Mouse (Mus musculus): ENCODE measurements around the gene Rab8a.

The Rab8a gene

DNA sequence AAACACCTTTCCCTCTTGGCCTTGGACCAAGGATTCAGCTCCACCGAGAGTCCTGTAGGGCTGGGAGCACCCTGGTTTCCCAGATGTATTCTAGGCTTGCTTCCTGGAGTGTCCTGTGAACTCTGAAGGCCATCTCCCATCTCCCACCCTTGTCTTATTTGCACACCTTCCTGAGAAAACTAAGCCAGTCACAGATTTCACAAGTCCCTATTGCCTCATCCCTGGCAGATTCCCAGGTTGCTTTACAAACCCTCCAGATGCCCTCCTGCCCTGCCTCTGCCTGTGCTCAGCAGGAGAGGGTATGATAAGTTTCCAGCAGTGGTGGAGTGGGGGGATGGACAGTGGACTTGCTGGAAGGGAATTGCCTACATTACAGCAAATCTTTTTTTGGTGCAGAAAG lies 14.9 kb upstream of the Rab8a start:
- DNase-seq (ENCODE audit: low spot score in 2 of 2), result no peak

DNA sequence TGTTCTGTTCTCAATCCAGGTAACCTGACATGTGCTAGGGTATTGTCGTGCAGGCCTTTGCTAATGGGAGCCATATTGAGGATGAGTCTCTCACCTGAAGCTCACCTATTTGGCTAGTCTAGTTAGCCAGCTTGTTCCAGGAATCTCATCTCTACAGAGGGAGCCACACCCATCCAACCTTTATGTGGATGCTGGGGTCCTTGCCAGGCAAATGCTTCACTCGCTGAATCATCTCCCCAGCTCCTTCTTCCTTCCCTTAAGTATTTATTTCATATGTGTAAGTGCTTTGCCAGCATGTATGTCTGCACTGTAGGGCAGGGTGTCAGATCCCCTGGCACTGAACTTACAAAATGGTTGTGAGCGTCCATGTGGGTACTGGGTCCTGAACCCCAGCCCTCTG lies 14.4 kb upstream of the Rab8a start:
- no peak for DNase-seq (ENCODE audit: low spot score in 2 of 2)

DNA sequence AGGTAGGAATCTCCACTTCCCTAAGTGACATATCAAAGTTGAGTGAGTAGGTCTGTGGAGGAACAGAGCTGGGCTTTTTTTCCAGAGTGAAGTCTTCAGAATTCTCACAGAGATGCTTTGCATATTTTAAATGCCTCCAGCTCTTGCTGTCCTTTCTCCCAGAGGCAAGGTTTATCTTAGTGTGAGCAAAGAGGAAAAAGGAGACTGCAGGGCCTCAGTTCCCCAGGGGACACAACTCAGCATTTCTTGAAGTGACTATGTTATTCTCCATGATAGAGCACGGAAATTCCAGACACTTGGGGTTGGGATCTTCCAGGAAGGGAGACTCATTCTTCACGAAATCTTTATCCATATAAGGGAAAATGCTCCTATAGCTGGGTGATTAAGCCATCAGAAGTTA lies 13.7 kb upstream of the Rab8a start:
- DNase-seq (ENCODE audit: low spot score in 2 of 2), result no peak

DNA sequence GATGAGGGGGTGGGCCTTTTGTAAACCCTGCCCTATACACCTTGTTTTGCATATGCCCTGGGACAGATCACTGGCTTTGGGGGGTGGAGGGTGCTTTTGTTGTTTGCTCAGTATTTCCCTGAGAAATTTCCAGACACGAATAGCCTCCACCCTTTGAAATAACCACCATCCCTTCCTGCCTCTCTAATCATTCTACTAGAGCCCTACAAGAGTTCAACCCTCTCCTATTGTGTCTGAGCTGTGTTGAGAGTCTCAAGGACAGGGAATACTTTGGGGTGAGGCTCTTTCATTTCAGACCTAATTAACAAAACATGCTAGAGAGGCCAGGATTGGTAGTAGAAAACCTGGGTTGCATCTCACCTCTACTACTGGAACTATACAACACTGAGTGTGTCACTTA lies 11.9 kb upstream of the Rab8a start:
- DNase-seq (ENCODE audit: low spot score in 2 of 2), result no peak

DNA sequence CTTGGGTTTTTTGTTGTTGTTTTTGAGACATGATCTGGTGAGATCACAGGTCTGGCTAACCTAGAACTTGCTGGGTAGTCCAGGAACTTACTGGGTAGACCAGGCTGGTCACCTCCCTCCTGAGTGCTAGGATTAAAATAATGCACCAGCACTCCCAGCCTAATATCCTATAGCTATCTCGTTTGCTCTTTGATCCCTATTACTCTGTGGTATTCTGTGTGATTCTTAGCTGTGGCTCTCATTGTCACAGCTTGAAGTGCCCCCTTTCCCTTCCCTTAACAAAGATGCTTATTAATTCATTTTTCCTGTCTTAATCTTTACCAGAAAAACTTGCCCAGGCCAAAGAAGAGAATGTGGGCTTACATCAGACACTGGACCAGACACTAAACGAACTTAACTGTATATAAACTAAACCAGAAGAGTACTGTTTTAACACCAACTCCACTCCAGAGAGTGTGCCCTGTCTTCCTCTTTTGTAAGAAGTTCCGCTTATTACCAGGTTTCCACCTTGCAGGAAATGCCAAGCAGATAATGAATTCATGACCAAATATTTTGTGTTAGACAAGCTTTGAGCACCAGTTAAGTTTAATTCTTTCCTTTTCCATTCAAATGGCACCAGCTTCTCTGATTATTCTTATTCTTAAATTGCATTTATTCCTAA lies 9.5 kb upstream of the Rab8a start:
- DNase-seq (ENCODE audit: low spot score in 2 of 2), result no peak

DNA sequence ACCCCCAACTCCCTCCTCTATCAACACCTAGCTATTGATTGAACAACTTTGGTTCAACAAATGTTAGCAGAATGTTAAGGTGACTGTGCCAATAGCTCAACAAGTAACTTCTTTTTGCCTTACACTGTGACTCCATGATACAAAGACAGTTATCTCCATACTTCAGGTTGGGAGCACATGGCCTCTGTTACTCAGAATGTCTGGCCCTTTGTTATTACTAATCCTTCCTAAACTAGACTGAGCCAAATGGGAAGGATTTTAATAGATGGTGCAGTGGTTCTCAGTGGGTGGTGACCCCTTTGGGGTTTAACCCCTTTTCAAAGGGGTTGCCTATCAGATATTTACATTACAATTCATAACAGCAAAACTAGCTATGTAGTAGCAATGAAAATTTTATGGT lies 7.6 kb upstream of the Rab8a start:
- no peak for DNase-seq (ENCODE audit: low spot score in 2 of 2)

DNA sequence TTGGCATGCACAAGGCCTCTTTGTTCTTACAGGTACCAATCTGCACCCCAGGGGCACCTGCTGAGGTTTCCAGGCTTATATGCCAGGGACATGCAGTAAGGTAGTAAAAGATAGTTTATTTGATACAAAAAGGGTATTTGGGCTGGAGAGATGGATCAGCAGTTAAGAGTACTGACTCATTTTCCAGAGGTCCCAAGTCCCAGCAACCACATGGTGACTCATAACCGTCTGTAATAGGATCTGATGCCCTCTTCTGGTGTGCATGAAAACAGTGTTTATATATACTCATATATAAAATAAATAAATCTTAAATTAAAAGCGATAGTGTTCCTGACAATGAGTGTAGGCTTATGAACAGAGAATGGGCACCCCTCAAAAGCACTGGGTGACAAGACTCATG lies 2.9 kb upstream of the Rab8a start:
- no peak for DNase-seq (ENCODE audit: low spot score in 2 of 2)

DNA sequence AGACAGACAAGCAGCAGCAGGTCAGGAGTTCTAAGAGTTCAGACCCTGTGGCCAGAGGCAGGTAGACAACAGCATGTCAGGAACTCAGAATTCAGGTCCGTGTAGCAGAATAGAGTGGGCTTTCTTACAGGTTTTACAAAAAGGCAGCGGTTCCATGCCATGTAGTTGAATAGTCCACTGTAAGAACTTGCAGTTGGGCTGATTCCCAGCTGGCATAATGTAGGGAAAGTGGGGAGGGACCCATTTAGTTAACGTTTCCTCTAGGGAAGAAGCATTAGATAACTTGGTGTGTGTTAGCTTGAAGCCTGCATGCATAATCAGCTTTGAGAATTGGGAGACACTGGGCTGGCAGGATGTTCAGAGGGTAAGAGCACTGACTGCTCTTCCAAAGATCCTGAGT lies 2.3 kb upstream of the Rab8a start:
- no peak for DNase-seq (ENCODE audit: low spot score in 2 of 2)

DNA sequence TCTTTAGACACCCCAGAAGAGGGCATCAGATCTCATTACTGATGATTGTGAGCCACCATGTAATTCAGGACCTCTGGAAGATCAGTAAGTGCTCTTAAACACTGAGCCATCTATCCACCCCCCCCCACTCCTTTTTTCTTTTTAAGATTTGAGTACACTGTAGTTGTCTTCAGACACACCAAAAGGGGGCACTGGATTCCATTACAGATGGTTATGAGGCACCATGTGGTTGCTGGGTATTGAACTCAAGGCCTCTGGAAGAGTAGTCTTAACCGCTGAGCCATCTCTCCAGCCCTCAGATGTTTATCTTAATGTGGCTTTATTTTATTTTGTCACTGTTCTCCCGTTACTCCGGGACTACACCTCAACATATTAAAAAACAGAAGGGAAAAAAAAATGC lies 993 bp upstream of the Rab8a start:
- DNase-seq (ENCODE audit: low spot score in 2 of 2), result no peak

DNA sequence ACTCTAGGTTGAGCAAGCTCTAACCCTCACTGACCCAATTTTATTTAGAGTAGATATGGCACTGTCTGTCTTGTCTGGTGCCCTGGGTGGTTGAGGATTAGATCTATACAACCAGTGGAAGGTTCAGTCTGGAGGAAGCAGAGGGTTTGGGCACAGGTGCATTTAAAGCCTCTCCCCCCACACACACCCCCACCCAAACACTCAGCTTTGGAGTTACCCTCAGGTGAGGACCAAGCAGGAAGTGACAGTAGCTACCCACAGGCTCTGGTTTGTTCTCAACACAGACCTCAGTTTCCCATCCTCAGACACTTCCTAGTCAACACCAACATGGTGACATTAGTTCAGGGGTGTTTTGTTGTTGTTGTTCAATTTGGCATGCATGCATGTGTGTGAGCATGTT lies 1.8 kb downstream of the Rab8a start:
- no peak for DNase-seq (ENCODE audit: low spot score in 2 of 2)

DNA sequence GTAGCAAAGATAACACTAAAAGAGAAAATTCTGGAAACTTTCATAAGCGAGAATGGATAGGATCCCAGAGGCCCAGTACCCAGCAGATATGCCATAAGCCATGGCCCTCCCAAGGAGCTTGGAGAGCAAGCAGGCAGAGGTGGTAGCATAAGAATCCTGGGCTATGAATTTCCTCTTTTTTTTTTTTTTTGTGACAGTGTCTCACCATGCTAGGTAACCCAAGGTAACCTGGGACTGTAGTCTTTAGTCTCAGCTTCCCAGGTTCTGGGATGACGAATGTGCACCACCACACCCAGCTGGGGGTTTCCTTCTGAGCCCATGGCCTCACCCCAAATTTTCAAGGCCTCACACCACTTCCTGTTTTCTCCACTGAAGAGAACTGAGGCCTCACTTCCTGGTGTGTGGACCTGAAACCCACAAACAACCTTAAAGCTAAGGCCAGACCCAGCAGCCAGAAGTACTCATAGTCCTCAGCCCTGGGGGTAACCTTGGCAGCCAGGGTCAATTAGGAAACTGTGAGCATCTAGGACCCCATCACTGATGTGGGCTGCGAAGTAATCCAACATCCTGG lies 8.2 kb downstream of the Rab8a start:
- no peak for DNase-seq (ENCODE audit: low spot score in 2 of 2)

DNA sequence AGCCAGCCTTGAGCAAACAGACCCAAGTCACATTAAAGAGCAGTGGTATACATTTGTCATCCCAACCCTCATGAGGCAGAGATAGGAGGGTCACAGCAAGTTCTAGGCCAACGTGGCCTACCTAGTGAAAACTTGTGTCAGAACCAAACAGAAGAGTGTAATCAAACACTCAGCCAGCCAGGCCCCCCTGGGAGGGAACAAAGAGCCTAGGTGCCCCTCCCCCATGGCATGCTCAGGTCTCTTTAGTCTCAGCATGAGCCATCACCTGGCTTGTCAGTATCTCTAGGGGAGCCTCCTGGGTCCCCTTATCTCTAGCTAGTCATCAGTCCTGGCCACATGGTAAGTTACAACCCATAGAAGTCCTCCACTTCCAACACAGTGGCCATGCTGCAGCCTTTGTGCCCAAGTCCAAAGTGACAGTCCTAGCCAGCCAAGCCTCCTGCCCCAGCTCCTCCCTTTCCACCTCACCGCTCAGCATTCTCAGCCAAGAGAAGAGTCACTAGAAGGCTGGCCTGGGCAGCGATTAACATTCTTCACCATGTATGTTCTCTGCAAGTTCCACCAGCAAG lies 8.8 kb downstream of the Rab8a start:
- DNase-seq (ENCODE audit: low spot score in 2 of 2), result no peak

DNA sequence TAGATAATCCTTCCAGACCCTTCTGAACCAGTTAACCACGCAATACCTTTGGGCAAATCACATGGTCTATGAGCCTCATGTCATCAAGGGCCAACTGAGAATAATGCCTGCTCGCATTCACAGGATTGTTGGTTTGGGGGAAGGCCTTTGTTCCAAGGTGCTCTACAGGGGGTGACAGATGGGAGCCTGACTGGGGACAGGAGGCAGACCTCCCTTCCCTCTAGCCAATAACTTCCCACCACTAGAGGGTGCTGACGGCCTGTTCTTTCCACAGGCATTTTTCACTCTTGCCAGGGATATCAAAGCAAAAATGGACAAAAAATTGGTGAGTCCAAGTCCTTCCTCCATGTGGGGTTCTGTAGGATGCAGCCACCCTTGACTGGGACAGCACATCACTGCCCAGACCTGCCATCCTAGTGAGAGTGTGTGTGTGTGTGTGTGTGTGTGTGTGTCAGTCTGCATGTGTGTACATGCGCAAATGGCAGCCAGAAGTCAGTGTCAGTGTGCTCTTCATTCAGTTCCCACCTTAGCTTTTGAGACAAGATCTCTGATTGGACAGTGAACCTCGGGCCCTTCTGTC lies 16.4 kb downstream of the Rab8a start:
- peak; percentile 72 to 78 for DNase-seq (ENCODE audit: low spot score in 2 of 2)

DNA sequence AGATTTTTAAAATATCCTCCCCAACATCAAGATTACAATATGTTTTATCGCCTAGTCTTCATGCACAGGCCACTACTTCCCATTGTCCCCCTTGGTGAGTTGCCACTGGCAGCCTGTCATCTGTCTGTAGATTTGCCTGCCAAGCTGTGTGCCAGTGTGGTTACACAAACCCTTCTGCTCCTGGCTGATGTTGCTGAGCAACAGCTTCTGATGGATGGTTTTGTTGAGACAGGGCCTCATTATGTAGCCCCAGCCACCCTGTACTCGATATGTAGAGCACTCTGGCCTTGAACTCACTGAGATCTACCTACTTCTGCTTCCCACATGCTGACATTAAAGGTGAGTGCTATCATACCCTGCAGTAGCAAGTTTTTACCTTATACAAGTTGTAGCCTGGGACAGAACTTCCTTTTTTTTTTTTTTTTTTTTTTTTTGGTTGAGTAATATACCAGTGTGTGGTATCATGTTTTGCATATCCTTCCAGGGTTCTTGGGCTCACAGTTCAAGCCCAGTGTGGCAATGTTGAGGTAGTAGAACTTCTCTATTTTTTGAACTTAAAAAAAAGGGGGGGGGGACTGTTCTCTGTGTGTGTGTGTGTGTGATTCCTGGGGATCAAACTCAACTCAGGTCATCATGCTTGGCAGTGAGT lies 22.7 kb downstream of the Rab8a start:
- no peak for DNase-seq (ENCODE audit: low spot score in 2 of 2)

DNA sequence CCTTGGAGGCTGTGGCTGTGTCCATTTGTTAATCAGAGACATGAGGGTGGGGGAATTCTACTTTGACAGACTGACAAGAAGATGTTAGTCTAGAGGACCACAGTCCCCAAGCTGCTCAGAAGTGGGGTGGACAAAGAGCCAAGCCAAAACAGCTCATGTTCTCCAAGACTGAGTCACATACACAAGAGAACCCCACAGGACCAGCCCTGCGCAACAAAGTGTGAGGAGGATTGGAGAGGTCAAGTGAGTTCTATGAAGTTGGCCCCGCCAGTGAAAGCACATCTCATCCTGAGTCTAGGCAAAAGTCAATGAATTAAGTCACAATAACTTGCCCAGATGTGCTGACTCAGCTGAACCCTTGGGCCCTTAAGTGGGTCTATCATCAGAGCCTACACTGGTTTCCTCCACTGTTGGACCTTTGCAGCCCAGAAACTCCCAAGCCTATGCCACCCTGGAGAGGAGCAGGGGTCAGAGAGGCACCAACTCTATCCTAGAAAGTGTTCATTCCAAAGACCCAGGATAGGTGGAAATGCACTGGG lies 26.9 kb downstream of the Rab8a start:
- DNase-seq (ENCODE audit: low spot score in 2 of 2), result no peak

DNA sequence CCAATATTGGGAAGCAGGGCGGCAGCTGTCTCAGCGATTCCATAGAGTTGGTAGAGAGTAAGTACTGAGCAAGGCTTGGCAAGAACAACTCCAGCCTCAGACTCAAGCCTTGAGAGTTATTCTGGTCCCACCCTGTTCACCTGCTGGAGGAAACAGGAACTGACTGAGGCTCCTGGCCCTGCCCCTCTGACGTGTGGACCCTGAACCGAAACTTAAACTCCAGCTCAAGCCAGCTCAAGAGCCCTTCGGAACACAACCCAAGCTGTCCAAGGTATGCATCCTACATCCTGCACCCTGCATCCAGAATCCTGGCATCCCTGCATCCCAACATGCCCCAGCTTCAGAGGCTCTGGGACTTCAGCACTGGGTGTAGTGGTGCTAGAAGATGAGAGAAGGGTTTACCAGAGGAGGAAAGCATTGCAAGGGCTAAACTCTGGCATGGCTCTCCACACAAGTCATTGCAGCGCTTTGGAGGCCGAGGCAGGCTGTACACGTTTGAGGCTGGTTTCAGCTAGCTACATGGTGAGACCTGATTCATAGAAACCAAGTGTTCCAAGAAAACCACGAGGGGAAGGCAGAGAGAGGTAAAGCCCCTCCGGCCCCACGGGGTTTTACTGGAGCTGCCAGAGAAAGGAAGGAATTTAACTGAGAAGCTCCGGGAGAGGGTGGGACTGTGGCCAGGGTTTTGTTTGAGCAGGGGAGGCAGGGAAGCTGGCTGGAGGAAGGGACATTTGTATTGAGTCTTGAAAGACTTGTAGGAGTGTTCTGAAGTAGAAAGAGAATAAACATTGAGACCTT lies 28.6 kb downstream of the Rab8a start, which contains the start of gene Hsh2d:
Hsh2d (plus strand) TSS at position 222 of the 798 bp plus-strand sequence.
- no peak for DNase-seq (ENCODE audit: low spot score in 2 of 2)

DNA sequence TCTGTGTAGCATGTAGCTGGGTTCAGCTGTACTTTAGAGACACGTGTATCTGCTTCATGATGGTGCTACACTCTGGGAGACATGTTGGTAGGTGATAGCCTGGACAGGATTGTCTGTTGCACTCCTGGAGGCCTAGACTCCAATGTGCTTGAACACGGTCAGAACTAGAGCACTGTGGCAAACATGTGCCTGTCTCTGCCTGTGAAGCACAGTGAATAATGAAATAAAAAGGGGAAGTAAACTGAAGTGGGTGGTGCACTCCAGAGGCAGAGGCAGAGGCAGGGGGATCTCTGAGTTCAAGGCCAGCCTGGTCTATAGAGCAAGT lies 29.2 kb downstream of the Rab8a start:
- DNase-seq (ENCODE audit: low spot score in 2 of 2), result no peak

DNA sequence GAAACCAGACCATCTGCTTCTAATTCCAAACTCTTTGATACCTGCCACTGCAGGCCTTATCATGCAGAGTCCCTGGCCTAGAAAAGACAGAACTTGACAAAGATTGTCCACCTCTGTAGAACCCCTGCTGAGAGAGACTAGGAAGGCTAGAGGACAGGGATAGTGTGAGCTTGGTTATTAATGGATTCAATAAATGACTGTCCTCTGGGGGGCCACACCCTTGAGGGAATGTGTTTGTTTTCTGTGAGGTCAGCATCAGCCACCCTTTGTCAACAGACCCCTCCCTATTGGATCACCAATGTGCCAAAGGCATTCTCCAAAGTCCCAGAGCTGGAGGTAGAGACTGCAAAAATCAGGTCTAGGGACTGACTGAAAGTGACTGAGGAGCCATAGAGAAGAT lies 31.1 kb downstream of the Rab8a start:
- no peak for DNase-seq (ENCODE audit: low spot score in 2 of 2)

DNA sequence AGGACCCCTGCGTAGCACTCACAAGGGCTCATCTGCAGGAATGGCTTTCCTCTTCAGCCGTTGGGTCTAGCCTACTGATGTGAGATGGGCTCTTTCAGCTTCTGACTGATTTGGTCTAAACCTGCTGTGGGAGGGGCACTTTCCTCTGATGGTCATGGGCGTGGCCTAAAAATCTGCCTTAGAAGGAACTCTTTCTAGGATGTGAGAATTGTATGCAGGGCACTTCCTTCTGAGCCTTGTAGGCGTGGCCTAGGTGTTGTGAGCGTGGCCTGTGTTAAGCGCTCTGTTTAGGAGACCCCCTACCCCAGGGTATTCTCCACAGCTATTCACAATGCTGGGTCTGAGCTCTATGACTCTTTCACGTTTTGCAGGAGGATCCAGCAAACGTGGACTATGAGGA lies 37.0 kb downstream of the Rab8a start:
- no peak for DNase-seq (ENCODE audit: low spot score in 2 of 2)

DNA sequence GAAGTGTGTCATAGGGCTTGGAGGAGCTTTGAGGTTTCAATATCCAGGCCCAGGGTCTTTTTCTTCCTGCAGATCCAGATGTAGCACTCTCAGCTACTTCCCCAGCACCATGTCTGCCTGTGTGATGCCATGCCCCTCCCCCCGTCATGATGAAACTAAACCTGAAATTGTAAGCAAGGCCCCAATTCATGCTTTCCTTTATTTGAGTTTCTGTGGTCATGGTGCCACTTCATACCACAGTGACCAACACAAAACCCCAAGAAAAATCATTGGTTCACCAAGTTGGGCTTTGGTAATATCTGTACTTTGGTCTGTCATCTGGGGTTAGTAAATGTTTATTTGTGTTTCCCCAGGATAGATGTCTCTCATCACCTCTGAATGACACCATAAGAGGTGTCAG lies 47.6 kb downstream of the Rab8a start:
- no peak for DNase-seq (ENCODE audit: low spot score in 2 of 2)

DNA sequence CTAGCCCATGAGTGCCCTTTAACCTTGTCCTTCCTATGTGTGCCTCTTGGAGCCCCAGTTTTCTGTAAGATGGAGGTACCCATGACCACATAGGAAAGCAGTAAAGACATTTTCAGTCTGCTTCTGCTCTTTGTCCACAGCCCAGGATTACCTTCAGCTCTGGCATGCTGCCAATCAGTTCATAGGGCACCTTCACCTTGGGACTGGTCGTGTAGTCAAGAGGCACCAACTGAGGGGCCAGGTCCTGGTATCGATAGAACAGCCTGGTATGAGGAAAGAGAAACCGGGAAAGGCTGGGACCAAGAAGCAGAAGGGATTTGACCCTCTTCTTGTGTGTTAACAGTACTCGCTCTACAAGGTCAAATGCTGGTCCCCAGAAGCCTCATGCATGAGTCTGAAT lies 49.2 kb downstream of the Rab8a start:
- no peak for DNase-seq (ENCODE audit: low spot score in 2 of 2)

DNA sequence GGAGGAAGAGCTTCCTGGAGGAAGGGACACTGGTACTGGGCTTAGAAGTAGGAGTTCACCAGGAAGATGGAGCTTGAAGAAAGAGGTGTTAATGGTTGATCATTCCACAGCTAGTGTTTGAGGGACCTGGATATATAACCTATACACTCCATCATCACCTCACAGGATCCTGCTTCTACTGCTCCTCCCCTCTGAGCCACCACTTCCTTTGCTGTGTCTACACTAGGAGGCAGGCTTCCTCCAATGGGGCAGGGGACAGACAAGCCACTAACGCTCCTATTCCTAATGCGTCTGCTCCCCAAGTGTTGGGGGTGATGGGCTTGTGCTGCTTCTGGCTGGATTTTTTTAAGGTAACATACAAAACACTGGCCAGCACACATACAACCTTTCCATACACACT lies 49.7 kb downstream of the Rab8a start:
- no peak for DNase-seq (ENCODE audit: low spot score in 2 of 2)

Data from frontal cortex, postnatal 36 days (tissue).